Mouse (Mus musculus) CD8-positive naive resting alpha-beta T cell, adult 57 days (primary cell): ENCODE results near the gene Gm7534. TPM values are rescaled to one million over a fixed set of nuclear protein-coding genes. Genes with fewer than 3 reads are reported as not detected.

Source experiments
- total RNA-seq: library from RNA; stranded (reverse); gene quantifications from one replicate; pipeline ENCODE4 v1.2.4, GENCODE M21; 2023

The Gm7534 gene
- not detected for total RNA-seq

DNA sequence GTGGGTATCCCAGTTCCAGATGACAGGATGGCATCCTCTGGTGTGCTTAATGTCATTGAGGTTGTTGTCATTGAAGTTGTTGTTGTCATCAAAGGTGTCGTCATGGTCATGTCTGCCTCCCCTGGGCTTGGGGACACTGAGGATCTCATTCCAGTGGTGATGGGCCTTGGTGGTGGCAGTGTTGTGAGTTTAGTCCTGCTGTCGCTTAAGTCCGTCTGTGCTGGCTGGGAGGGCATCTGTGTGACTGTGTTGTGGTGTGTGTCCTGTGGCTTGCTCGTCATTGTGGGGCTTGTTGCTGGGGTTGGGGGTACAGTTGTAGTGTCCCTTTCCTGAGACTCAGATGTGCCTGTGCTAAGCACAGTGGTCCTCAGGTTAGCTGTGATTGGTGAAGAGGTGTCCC, at the start of gene Gm7534:
Gene Gm7534 (minus strand): TSS at position 101 of the 400 bp plus-strand sequence.

DNA sequence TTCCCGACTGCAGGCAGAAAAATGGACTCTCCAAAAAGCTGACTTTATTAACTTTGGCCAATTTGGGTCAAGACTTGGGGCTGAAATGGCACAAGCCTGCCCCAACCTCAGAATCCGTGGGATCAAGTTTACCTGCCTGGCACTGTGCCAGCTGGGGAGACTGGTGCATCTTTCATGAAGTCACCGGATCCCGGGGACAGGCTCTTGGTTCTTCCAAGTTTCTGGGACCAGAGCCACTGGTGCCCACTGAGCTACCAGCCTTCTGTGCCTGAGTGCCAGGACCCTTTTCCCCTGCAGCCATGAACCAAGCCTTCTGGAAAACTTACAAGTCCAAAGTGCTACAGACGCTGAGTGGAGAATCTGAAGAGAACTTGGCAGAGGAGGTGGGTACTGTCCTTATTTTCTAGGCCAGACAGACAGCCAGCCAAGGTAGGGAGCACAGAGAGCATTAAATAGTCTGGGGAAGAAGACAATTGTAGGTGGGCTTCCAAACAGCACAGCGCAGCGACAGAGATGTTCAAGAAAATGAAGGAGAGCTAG, 44.0 kb upstream of the Gm7534 start, which contains the start of gene Gm30191:
Gene Gm30191 (plus strand): TSS at position 217 of the 540 bp plus-strand sequence.

DNA sequence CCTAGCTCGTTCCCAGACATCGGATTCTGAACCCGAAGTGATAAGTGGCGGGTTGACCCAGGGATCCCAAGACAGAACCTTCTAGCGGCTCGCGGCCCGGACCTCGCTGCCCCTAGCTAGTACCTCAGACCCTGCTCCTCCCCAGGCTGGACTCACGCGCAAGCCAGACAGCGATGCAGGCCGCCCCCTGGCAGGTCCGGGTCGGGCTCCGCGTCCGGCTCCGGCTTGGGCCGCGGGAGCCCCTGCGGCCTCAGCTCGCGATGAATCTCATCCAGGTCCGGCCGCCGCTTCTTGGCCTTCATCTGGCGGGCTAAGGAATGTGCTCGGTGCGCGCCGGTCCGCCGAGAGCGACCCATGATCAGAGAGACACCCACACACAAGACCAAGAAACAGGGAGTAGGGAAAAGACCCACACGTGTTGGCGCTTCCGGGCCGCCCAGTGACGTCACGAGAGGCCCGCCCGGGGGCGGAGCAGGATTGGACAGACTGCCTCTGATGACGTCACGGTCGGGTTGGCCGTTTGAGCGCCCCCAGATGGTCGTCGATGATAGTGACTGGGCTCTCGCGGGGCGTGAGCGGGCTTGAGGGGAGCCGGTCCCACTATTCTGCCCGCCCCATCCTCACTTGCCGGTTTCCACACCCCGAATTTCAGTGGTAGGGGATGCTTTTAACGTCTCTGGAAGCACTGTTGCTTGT, 42.5 kb upstream of the Gm7534 start, which contains the start of gene Zfp593:
Gene Zfp593 (minus strand): TSS at position 445 of the 696 bp plus-strand sequence.

DNA sequence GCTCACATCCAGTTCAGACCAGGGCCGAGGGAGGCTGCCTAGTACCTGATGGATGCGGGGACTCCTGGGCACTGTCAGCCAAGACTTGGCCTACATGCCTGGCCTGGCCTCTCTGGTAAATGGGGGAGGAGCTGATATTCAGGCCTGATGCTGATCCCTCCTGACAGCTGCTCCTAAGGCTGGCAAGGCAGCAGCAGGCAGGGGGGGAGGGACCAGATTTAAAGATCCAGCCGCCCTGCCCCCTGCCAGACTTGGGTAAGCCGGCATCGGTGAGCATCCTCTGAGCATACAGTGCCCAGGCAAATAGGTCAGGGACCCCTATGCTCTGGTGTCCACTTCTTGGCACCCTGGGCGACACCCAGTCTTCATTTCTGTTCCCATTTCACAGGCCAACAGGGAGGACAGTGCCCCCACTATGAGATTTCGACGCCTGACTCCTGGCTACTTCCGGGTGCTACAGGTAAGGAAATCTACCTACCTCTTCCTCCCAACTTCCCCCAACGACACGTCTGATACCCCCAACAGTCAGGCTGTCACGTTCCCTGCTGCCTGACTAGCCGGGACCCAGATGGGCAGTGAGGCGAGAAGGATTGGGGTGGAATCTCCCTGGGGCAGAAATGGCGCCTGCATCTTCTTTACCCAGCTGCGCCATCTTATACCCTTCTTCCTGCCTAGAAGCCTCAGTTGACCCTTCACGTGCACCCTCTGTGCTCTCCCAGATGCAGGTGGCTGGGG, 40.9 kb upstream of the Gm7534 start, which contains the start of gene E130218I03Rik:
Gene E130218I03Rik (plus strand): TSS at position 147 of the 735 bp plus-strand sequence.

DNA sequence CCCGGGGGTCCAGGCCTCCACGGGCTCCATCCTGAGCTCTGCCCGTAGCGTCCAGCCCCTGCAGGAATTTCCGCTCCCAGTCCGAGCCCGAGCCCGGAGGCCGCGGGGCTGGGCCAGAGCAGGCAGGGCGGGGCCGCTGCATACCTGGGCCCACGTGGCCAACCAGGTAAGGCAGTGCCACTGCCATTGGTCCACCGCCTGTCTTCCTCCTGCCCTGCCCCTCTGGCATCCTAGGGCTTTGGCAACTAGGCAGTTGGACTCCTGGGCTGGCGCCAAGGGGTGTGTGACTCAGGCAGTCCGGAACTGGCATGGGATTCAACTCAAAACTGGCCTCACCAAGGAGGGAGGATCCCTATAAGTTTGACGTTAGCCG, 35.5 kb upstream of the Gm7534 start, which contains the start of gene Cnksr1:
Gene Cnksr1 (minus strand): TSS at position 121 of the 373 bp plus-strand sequence.

DNA sequence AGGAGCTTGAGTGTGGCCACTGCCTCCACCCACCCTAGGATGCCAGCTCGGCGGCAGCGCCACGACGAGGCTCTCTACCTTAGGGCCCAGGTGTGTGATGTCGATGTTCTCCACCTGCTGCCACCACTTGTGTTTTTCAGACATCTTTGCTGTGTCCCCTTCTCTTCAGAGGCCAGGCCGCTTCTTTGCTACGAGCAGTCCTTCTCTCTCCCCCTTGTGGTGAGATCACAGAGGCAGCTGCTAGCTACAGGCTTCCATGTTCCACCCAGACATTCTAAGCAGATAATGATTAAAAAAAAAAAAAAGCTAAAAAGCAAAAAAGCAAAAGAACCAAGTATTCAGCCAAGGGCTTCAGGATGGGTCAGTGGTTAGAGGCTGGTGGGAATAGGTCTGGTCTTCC, 24.4 kb upstream of the Gm7534 start, which contains the start of gene Catsper4:
Gene Catsper4 (minus strand): TSS at position 190 of the 400 bp plus-strand sequence.

Other genes with a start within 250 kb of the Gm7534 start
- 298 TPM for gene Hmgn2, start 234.4 kb downstream of the Gm7534 start, total RNA-seq
- 30.0 TPM for gene Dhdds, start 202.1 kb downstream of the Gm7534 start, total RNA-seq
- gene Lin28a, start 184.2 kb downstream of the Gm7534 start, total RNA-seq, result not detected
- gene Zfp683, start 149.2 kb downstream of the Gm7534 start, total RNA-seq, result 2.2 TPM
- gene Crybg2, start 142.2 kb downstream of the Gm7534 start, total RNA-seq, result 6.2 TPM
- gene Cd52, start 107.9 kb downstream of the Gm7534 start, total RNA-seq, result 1,033 TPM
- gene Ubxn11, start 100.4 kb downstream of the Gm7534 start, total RNA-seq, result 269 TPM
- 449 TPM for gene Sh3bgrl3, start 74.2 kb downstream of the Gm7534 start, total RNA-seq
- gene Cep85, start 15.9 kb downstream of the Gm7534 start, total RNA-seq, result 26.5 TPM
- gene Catsper4, start 24.4 kb upstream of the Gm7534 start, total RNA-seq, result not detected
- gene Cnksr1, start 35.4 kb upstream of the Gm7534 start, total RNA-seq, result 0.21 TPM
- not detected for gene E130218I03Rik, start 40.7 kb upstream of the Gm7534 start, total RNA-seq
- gene Zfp593, start 42.6 kb upstream of the Gm7534 start, total RNA-seq, result 26.3 TPM
- not detected for gene Gm30191, start 43.9 kb upstream of the Gm7534 start, total RNA-seq
- gene Grrp1, start 51.1 kb upstream of the Gm7534 start, total RNA-seq, result not detected
- gene Pdik1l, start 84.9 kb upstream of the Gm7534 start, total RNA-seq, result 10.2 TPM
- not detected for gene Trim63, start 112.1 kb upstream of the Gm7534 start, total RNA-seq
- not detected for gene Slc30a2, start 140.2 kb upstream of the Gm7534 start, total RNA-seq
- 0.55 TPM for gene Extl1, start 180.8 kb upstream of the Gm7534 start, total RNA-seq
- gene Pafah2, start 193.3 kb upstream of the Gm7534 start, total RNA-seq, result 1.5 TPM